Mouse (Mus musculus) liver, adult 2 months (tissue): ENCODE data around the gene Nfatc2. TPM values are rescaled to one million over a fixed set of nuclear protein-coding genes. Genes with fewer than 3 reads are reported as not detected.

ENCODE experiments used
- DNase-seq: peaks from one replicate; pipeline ENCODE4 v3.0.0-alpha.2; 2011; ENCODE audit warnings: low read depth, low spot score; ENCODE audit errors: extremely low read depth
- H3K27ac ChIP-seq: fragments of 200-500 bp; replicated peaks from 2 replicates; pipeline ENCODE4 v1.5.1; 2012; ENCODE audit warnings: low read depth, mild to moderate bottlenecking, control low read depth, inconsistent platforms, low read length; ENCODE audit not compliant: insufficient read depth
- H3K27me3 ChIP-seq: fragments of 200-500 bp; 2 replicates; pipeline ENCODE4 v1.6.1; 2012; ENCODE audit warnings: mild to moderate bottlenecking, moderate library complexity, low read length, inconsistent platforms; ENCODE audit not compliant: control insufficient read depth, insufficient read depth
- H3K36me3 ChIP-seq: fragments of 200-500 bp; 2 replicates; pipeline ENCODE4 v1.6.1; 2012; ENCODE audit warnings: low read length, inconsistent platforms; ENCODE audit not compliant: control insufficient read depth, insufficient read depth
- H3K4me1 ChIP-seq: fragments of 200-500 bp; 2 replicates; pipeline ENCODE4 v1.6.1; 2011; ENCODE audit warnings: low read length; ENCODE audit not compliant: control insufficient read depth, insufficient read depth
- H3K4me3 ChIP-seq: fragments of 200-500 bp; 2 replicates; pipeline ENCODE4 v1.5.1; 2011; ENCODE audit warnings: low read depth, mild to moderate bottlenecking, control low read depth, low read length, moderate library complexity; ENCODE audit not compliant: insufficient read depth
- H3K79me2 ChIP-seq: fragments of 200-500 bp; 2 replicates; pipeline ENCODE4 v1.6.1; 2012; ENCODE audit warnings: inconsistent platforms, mild to moderate bottlenecking, low read length, moderate library complexity; ENCODE audit not compliant: control insufficient read depth, insufficient read depth
- H3K9ac ChIP-seq: fragments of 200-500 bp; 2 replicates; pipeline ENCODE4 v1.6.1; 2012; ENCODE audit warnings: low read depth, mild to moderate bottlenecking, control low read depth, inconsistent platforms, low read length
- CTCF ChIP-seq: fragments of 200-500 bp; IDR thresholded peaks from 2 replicates; pipeline ENCODE4 v1.5.1; 2011; ENCODE audit warnings: low read depth, low read length, control low read depth
- POLR2A ChIP-seq: fragments of 200-500 bp; IDR thresholded peaks from 2 replicates; pipeline ENCODE4 v1.6.1; 2011; ENCODE audit warnings: low read length, control low read depth; ENCODE audit not compliant: insufficient read depth; ENCODE audit errors: extremely low read depth
- WGBS: fragments of 180-500 bp; shearing (Covaris S2); methylation state at CpG from one replicate; pipeline ENCODE4 v1.1.7; 2018; 5-methylcytosine and 5-hydroxymethylcytosine counted together
- polyA plus RNA-seq: library from polyadenylated mRNA; depleted of rRNA; stranded (reverse); fragments of >200 nt; gene quantifications from 2 replicates; pipeline ENCODE4 v1.2.3, GENCODE M21; 2012
- total RNA-seq: library from RNA; depleted of rRNA; stranded (reverse); fragments of >200 nt; gene quantifications from 2 replicates; pipeline ENCODE4 v1.2.3, GENCODE M21; 2014

The Nfatc2 gene
- total and polyA plus RNA-seq, 2 experiments = 0.09 to 0.20 TPM

GRCm38 (mm10) chr2:168625091-168625490, 23.6 kb upstream of the Nfatc2 start:
- H3K9ac ChIP-seq = no peak overlapping the region
- TF ChIP-seq POLR2A = no peak
- TF ChIP-seq CTCF = no peak
- no peak overlapping the region for H3K4me3 ChIP-seq
- H3K27ac ChIP-seq = no peak overlapping the region
- H3K4me1 ChIP-seq = no peaks in the 10 kb centered on the region
- no peaks in the 10 kb centered on the region for H3K36me3 ChIP-seq
- whole genome bisulfite sequencing = 76% methylated on average over 4 of the region's 4 CpGs
- no peak for DNase-seq
- H3K79me2 ChIP-seq = no peaks in the 10 kb centered on the region
- no peaks in the 10 kb centered on the region for H3K27me3 ChIP-seq

GRCm38 (mm10) chr2:168621111-168621802, 19.8 kb upstream of the Nfatc2 start:
- no peak for TF ChIP-seq POLR2A
- TF ChIP-seq CTCF = no peak
- Histone ChIP-seq H3K9ac (no peak overlapping the region), H3K27ac (no peak overlapping the region), H3K4me1 (no peaks in the 10 kb centered on the region), H3K79me2 (no peaks in the 10 kb centered on the region), H3K4me3 (no peak overlapping the region), H3K36me3 (no peaks in the 10 kb centered on the region), H3K27me3 (no peaks in the 10 kb centered on the region)
- no peak for DNase-seq
- WGBS = 77% methylated on average over 11 of the region's 11 CpGs

- H3K27ac ChIP-seq = no peak overlapping the region
Observed at GRCm38 (mm10) chr2:168618205-168618717, 16.8 kb upstream of the Nfatc2 start.

GRCm38 (mm10) chr2:168615160-168615559, 13.7 kb upstream of the Nfatc2 start:
- TF ChIP-seq POLR2A (no peak), CTCF (no peak)
- H3K36me3 ChIP-seq = no peaks in the 10 kb centered on the region
- H3K27me3 ChIP-seq = no peaks in the 10 kb centered on the region
- WGBS = 92% methylated on average over 3 of the region's 3 CpGs
- H3K79me2 ChIP-seq = no peaks in the 10 kb centered on the region
- no peak overlapping the region for H3K27ac ChIP-seq
- H3K4me1 ChIP-seq = no peaks in the 10 kb centered on the region
- H3K9ac ChIP-seq = no peak overlapping the region
- no peak overlapping the region for H3K4me3 ChIP-seq
- DNase-seq = no peak

More at GRCm38 (mm10) chr2:168618205-168618717, 16.8 kb upstream of the Nfatc2 start:
- Histone ChIP-seq H3K79me2 (no peaks in the 10 kb centered on the region), H3K36me3 (no peaks in the 10 kb centered on the region), H3K4me3 (no peak overlapping the region), H3K9ac (no peak overlapping the region), H3K27me3 (no peaks in the 10 kb centered on the region), H3K4me1 (no peaks in the 10 kb centered on the region)
- no peak for DNase-seq
- 86% methylated on average over 15 of the region's 15 CpGs for WGBS
- TF ChIP-seq CTCF (no peak), POLR2A (no peak)

- H3K4me1 ChIP-seq = peaks cover 2% of the 10 kb centered on the region; the same call in 1 of the 2 replicates
- no peak overlapping the region for H3K4me3 ChIP-seq
- 80% methylated on average over 18 of the region's 18 CpGs for WGBS
- no peak overlapping the region for H3K9ac ChIP-seq
- no peaks in the 10 kb centered on the region for H3K79me2 ChIP-seq
- DNase-seq = no peak
- no peak for TF ChIP-seq CTCF
- no peak for TF ChIP-seq POLR2A
- H3K27me3 ChIP-seq = no peaks in the 10 kb centered on the region
- H3K36me3 ChIP-seq = no peaks in the 10 kb centered on the region
- no peak overlapping the region for H3K27ac ChIP-seq
Observed at GRCm38 (mm10) chr2:168614170-168614872, 12.9 kb upstream of the Nfatc2 start.
